Mouse (Mus musculus): ENCODE data around the gene Snrpn. TPM values are rescaled to one million over a fixed set of nuclear protein-coding genes. Genes with fewer than 3 reads are reported as not detected.
A peak's percentile ranks its signal among the peaks of the same experiment; 100 is the strongest.

Gene Snrpn
- polyA plus RNA-seq, 1 experiment from 2014 or later = 62.1 TPM

- H3K4me2 ChIP-seq (replicated peaks) = no peak overlapping the region
- no peak for ATAC-seq (ENCODE audit: insufficient number of reproducible peaks, insufficient read depth, low FRiP score, low TSS enrichment)
- 44% methylated on average over 2 of the region's 2 CpGs for WGBS
- no peak overlapping the region for H3K4me3 ChIP-seq
- H3K36me3 ChIP-seq = no peaks in the 10 kb centered on the region
- no peaks in the 10 kb centered on the region for H3K27me3 ChIP-seq
- no peak overlapping the region for H3K9ac ChIP-seq
- H3K4me1 ChIP-seq = no peaks in the 10 kb centered on the region
- no peak overlapping the region for H3K27ac ChIP-seq
- peaks cover 13% of the 10 kb centered on the region for H3K9me3 ChIP-seq
These were observed 133.8 kb downstream of the Snrpn start for GRCm38 (mm10) chr7:60006262-60006661.

- Histone ChIP-seq H3K4me1 (no peaks in the 10 kb centered on the region), H3K36me3 (no peaks in the 10 kb centered on the region), H3K9me3 (peaks cover 13% of the 10 kb centered on the region), H3K4me2 (replicated peaks) (peak within 1 kb of the TSS; percentile 51), H3K9ac (peak within 1 kb of the TSS; percentile 37), H3K27ac (peak within 1 kb of the TSS; percentile 68; the same call in 1 of the 2 replicates), H3K4me3 (peak within 1 kb of the TSS; percentile 52), H3K27me3 (no peaks in the 10 kb centered on the region)
- WGBS = 46% methylated on average over 30 of the region's 30 CpGs
- peak; percentile 75 for ATAC-seq (ENCODE audit: insufficient number of reproducible peaks, insufficient read depth, low FRiP score, low TSS enrichment)
These were observed 135.3 kb downstream of the Snrpn start, which contains the start of the genes Snurf and Gm38393 for GRCm38 (mm10) chr7:60004606-60005330. Gene Snurf (minus strand): TSS chr7:60005049. Gene Gm38393 (minus strand): TSS chr7:60005064.

GRCm38 (mm10) chr7:60003921-60004605 is 136.0 kb downstream of the Snrpn start:
- Histone ChIP-seq H3K27ac (peak overlapping the region; percentile 68; the same call in 1 of the 2 replicates), H3K27me3 (no peaks in the 10 kb centered on the region), H3K36me3 (no peaks in the 10 kb centered on the region), H3K4me3 (peak overlapping the region; percentile 52), H3K4me1 (no peaks in the 10 kb centered on the region), H3K9me3 (peaks cover 13% of the 10 kb centered on the region), H3K4me2 (replicated peaks) (peak overlapping the region; percentile 51), H3K9ac (peak overlapping the region; percentile 37)
- ATAC-seq (ENCODE audit: insufficient number of reproducible peaks, insufficient read depth, low FRiP score, low TSS enrichment) = peak; percentile 85
- 48% methylated on average over 22 of the region's 22 CpGs for WGBS

- Histone ChIP-seq H3K4me3 (peak overlapping the region; percentile 52), H3K36me3 (no peaks in the 10 kb centered on the region), H3K9me3 (peaks cover 13% of the 10 kb centered on the region), H3K27ac (0 out of 2 replicates have a peak overlapping the region, but pooled peaks have one; percentile 68), H3K4me2 (replicated peaks) (peak overlapping the region; percentile 51), H3K4me1 (no peaks in the 10 kb centered on the region), H3K9ac (peak overlapping the region; percentile 37), H3K27me3 (no peaks in the 10 kb centered on the region)
- WGBS = 50% methylated on average over 12 of the region's 12 CpGs
- peak; percentile 18 for ATAC-seq (ENCODE audit: insufficient number of reproducible peaks, insufficient read depth, low FRiP score, low TSS enrichment)
These were observed 136.8 kb downstream of the Snrpn start for GRCm38 (mm10) chr7:60003006-60003865.

GRCm38 (mm10) chr7:59978646-59979045 is 161.4 kb downstream of the Snrpn start:
- Histone ChIP-seq H3K27me3 (no peaks in the 10 kb centered on the region), H3K27ac (no peak overlapping the region)
- ATAC-seq (ENCODE audit: insufficient number of reproducible peaks, insufficient read depth, low FRiP score, low TSS enrichment) = no peak

More at GRCm38 (mm10) chr7:59978646-59979045, 161.4 kb downstream of the Snrpn start:
- 59% methylated on average over 1 of the region's 1 CpGs for whole genome bisulfite sequencing
- Histone ChIP-seq H3K4me2 (replicated peaks) (no peak overlapping the region), H3K4me3 (no peak overlapping the region), H3K9me3 (no peaks in the 10 kb centered on the region), H3K36me3 (no peaks in the 10 kb centered on the region), H3K4me1 (no peaks in the 10 kb centered on the region), H3K9ac (no peak overlapping the region)

Other genes with a start within 250 kb of the Snrpn start
- gene Snurf, start 135.2 kb downstream of the Snrpn start, polyA plus RNA-seq (2016; fragmentation: Nextera tagmentation; extraction: Ambion mirVana) = 28.7 and 51.3 TPM in 2 replicates
- gene Gm38393, start 135.2 kb downstream of the Snrpn start, polyA plus RNA-seq (2016; fragmentation: Nextera tagmentation; extraction: Ambion mirVana) = 0.43 and 1.5 TPM in 2 replicates

Measured in embryonic facial prominence, embryonic 12.5 days (tissue).